Mouse (Mus musculus) heart, postnatal 25 days (tissue): ENCODE results near the gene Abhd12. TPM values are rescaled to one million over a fixed set of nuclear protein-coding genes. Genes with fewer than 3 reads are reported as not detected.
"Not testable (repeated sequence)": the region's sequence is repeated elsewhere in the genome, so short reads cannot be mapped to it uniquely, and the experiment has no call there.

Source experiments
- DNase-seq: peaks from one replicate; pipeline ENCODE4 v3.0.0; 2022; ENCODE audit warnings: low spot score
- intact Hi-C: fragments of 180-260 bp; cut with DNase I; formaldehyde crosslinking; loops from one replicate; pipeline ENCODE4 v1.15.1; 2025
- total RNA-seq, 2 experiments: library from RNA; stranded (reverse); gene quantifications; 2 replicates each; pipeline ENCODE4 v1.2.3; 2021

Gene Abhd12
- total RNA-seq, result 10 to 100 TPM; 42.5 to 44.5 TPM

DNA sequence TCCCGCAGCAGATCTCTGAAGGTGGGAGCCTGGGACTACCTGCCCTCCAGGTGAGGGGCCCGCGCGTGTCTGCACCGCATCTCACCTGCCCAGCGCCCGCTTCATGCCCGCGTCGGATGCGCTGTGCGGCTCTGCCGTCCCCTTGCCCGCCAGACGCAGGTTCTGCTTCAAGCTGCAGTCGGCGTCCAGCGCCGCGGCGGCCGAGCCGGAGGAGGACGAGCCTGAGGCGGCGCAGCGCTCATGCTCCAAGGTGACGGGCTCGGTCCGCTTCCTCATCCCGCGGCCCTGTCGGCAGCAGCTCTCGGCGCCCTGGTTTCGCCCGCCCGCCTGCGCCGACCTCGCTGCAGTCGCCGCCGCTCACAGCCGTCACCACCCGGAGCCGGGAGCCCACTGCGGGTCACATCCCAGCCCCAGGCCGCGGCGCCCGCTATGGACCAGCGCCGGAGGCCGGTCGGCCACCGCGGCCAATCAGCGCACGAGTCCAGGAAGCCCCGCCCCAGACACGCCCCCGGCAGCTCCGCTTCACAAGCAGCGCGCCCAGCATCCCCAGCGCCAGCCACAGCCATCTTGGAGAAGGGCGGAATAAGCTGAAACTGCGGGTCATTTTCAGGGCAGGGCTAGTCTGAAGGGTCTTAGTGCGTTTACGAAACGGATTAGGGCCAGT, at the start of gene Abhd12:
Gene Abhd12 (minus strand): TSS at position 470 of the 664 bp plus-strand sequence.
- intact Hi-C loops, result loop anchor here (2.0 to 5.0 kb wide), 4 partner anchors 57 to 227 kb away; partner anchors contain the start of gene Entpd6
- peak; percentile 96 for DNase-seq

DNA sequence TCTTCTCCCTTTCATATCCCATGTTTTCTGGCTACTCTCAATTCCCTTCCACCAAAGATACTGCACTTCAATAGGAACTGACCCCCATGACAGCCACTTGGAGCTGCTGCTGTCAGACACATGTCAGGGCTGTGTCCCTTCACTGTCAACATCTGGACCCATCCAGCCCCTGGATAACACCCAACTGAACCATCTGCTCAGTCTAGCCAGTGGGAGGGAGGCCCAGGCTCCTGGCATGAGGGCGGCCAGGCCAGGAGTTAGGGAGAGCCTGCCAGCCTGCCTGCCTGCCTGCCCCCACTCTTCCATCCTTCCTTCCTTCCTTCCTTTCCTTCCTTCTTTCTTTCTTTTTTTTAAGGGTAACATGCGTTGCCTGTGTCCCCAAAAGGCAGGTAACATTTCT, 46.7 kb upstream of the Abhd12 start:
- intact Hi-C loops, result no loop called here
- DNase-seq, result no peak

DNA sequence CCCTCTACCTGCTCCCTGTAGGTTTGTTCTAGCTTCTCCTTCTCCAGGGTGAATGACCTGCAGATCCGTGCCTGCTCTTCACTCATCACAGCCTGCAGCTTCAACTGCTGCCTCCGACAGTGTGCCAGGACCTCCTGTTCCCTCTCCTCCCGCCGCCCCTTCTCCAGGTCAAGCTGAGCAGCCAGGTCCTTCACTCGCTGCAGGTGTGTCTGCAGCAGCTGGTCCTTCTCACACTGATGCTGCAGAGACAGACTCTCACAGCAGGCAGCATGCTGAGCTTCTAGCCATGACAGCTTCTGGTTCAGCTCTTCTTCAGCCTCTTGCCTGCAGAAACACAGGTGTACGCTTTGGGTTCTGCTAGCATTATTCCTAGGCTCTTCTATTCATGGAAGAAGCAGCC, 45.5 kb upstream of the Abhd12 start:
- no peak for DNase-seq
- intact Hi-C loops, result no loop called here

DNA sequence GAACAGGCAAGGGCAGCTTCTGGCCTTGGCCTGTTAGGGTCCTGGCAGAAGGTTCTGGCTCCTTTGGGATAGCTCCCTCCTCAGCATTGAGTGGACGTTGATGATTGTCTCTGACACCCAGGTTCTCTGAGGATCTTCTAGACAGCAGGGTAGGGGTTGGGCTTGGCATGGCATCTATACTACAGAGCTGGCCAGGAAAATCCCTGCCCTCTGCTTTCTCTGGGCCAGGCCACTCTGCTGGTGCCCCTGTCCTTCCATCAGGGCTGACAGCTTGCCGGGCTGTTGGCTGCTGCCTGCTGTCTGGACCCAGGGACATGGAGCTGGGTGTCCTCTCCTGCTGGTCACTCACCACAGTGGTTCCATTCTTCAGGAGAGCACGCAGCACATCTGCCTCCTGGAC, 45.1 kb upstream of the Abhd12 start:
- intact Hi-C loops, result no loop called here
- DNase-seq, result no peak

DNA sequence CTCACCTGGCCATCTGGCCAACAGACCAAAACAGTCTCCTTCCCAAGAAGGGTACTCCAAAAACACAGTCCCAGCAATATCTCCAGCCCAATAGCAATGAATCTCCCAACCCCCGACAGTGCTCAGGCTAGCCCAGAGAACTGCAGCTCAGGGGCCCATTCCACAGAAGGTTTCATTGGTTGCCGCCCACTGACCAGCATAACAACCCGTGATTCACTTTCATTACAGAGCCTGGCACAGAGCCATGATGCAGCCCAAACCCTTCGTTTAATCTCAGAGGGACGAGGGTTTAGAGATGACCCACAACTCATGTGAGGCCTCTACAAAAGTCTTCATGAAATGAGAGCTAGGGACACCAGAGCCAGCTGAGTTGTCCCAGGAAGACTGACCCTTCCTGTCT, 44.2 kb upstream of the Abhd12 start:
- intact Hi-C loops, result no loop called here
- no peak for DNase-seq

DNA sequence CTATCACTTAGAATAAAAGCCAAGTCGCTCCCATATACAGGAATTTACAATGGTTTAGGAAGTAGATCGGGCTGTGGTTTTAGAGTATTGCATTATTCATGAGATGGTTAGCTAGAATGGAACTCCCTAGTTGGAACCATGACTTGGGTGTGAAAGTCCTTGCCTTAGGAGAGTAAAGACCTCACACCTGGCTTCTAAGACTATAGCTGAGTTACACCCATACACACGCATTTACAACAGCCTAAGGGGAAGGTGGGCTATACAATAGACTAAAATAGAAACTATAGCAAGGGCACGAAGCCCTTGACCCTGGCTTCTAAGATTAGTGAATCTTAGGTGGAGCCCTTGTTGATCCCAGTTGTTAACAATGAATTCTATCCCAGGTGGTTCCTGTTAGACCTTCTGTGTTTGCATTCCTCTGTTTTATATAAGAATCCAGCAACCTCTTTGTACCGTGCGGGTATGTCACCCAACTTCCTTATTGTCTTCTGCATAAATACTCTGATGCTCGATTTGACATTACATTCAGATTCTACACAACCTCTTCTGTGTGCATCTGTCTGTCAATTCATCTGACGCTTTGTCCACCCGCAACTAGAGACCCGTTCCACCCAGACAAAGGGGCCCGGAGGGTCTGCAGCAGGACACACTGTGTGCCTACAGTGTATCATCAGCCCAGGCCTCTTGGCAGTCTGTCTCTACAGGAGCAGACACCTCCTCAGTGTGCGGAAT, 43.5 kb upstream of the Abhd12 start:
- not testable (repeated sequence) for DNase-seq

DNA sequence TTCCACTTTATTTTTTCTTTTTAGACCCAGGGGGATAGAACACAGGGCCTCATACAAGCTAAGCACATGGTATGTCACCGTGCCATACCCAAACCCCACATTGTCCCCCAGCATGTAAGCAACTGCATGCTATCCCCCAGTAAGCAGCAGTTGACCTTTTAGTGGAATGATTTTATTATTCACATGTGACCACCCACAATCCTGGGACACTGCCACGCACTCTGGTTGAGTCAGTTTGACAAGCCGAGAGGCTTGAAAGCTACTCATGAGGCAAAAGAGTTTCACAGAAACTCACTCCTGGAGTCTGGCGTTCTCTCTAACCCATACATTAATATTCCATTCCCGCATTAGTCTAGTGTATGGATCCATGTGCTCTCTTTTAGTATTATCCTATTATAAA, 42.8 kb upstream of the Abhd12 start:
- intact Hi-C loops, DNase-seq: not testable (repeated sequence)

More for the DNA sequence above, 43.5 kb upstream of the Abhd12 start:
- intact Hi-C loops, result not testable (repeated sequence)

DNA sequence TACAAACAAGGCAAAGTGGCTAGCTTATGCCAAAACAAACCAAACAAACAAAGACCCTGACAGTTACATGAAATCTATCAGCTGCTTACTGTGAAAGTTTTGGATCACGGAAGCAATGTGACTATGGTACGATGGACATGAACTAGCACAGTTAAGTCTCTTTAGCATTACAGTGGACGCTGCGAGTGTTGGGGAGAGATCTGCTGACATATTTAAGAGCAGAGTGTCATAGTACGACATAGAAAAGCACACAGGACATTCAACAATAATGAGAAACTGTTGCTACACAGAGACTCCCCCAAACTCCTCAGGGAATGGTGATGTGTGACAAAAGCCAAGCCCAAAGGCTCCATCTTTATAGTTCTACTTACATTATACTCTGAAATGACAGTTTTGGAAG, 39.5 kb upstream of the Abhd12 start:
- intact Hi-C loops, result no loop called here
- DNase-seq, result no peak

DNA sequence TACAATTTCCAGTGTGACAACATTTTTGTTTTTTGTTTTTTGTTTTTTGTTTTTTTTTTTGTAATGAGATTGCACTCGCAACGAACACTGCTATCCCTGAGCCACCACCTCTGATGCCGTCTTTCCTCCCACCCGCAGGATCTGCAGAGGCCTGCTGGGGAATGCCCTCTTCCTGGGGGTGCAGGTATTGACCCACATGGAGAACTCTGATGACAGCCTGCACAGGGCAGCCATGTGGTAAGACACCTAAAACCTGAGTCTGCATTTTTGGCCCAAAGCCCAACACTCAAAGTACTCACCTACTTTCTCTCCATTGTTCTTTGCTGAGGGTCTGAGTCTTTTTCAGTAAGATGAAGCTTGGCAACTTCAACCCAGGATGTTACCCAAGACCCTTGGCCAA, 30.1 kb upstream of the Abhd12 start:
- no peak for DNase-seq
- intact Hi-C loops, result no loop called here

DNA sequence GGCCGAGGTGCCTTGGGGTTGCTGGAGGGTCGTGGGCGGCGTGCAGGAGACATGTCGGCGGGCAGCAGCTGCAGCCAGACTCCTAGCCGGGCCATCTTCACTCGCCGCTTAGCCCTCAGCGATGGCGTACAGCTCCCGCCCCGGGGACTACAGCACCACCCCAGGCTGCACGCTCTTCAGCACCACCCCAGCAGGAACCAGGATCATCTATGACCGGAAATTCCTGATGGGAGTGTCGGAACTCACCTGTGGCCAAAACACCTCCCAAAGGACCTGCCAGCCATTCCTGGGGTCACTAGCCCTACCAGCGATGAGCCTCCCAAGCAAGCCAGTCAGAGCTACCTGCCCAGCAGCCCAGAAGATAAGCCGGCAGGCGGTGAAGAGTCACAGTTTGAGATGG, 28.9 kb upstream of the Abhd12 start:
- intact Hi-C loops, result no loop called here

DNA sequence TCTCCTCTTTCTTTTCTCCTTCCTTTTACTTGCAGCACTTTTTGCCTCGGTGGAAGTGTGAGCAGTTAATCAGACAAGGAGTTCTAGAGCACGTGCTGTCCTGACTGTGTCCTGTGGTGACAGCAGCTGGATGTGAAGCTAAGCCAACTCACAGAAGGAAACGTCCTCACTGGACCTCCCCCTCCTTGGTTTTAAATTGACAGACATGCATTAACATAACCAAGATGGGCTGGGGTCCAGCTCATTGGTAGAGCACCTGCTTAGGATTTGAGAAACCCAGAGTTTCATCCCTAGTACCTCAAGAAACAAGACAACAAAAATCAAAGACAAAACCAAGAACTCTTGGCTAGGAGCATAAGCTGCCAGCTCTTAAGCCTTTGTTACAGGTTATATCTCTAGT, 26.3 kb upstream of the Abhd12 start:
- intact Hi-C loops, result no loop called here
- no peak for DNase-seq

More for the DNA sequence above, 28.9 kb upstream of the Abhd12 start:
- no peak for DNase-seq

DNA sequence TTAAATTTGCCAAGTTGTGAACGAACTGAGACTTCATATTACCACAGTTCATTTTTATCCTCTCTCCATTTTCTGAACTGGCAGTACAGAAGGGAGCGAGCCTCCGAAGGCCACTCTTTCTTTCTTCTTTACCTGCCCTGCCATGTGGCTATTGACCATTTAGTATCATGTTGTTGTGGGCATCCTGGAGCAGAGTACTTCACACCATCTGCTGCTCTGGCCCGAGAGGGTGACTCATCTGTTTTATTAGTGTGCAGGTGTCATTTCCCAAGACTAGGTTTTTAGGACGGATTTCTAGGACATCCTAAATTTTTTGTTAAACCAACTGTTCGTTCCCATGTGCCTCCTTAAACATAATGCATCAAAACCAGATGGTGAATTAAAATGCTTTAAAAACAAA, 24.6 kb upstream of the Abhd12 start:
- intact Hi-C loops, result no loop called here

DNA sequence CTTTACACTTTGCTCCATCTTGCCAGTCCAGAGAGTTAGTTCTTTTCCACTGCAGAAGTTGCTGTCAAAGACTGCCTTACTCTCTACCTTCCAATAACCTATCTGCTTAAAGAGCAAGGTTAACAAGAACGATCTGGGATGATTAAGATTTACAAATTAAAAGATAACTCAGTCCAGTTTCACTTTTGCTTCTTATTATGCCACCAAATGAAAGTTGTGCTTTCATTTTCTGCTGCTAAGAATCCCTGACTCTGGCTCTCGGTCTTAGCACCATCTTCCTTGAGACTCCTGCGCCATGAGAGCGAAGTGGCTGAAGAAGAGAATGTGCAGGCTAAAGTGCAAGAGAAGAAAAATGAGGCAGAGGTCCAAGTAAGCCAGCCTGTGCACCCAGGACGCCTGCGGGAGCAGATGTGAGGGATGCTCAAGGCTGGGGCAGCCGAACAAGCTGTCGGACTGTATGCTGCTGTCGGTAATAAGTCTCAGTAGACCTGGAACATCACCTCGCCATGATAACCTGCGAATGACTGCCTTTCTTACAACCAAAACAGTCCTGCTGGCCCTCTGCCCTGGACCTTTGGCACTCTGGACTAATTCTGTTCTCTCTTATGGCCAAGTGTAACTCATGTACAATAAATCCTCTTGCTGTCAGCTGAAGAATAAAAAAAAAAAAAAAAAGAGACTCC, 22.6 kb upstream of the Abhd12 start:
- intact Hi-C loops, result no loop called here

More for the DNA sequence above, 24.6 kb upstream of the Abhd12 start:
- DNase-seq, result no peak

DNA sequence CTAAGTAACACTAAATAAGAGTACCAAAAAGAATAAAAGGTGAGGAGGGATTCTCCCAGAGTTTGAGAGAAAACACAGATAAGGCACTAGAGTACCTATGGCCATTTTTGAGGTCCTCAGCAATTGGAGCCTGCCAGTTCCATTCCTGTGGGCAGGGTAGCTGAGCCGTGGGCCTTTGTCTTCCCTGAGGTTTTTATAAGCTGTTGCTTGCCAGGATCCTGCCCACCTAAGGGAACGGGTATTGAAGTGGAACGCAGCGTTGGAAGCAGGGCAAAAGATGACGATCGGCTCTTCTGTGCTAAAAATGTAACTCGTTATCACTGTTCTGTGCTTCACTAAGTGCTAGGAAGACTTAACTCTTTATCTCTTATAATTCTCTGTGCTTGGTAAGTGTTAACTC, 19.0 kb upstream of the Abhd12 start:
- no peak for DNase-seq
- intact Hi-C loops, result no loop called here

More for the DNA sequence above, 22.6 kb upstream of the Abhd12 start:
- DNase-seq, result no peak

DNA sequence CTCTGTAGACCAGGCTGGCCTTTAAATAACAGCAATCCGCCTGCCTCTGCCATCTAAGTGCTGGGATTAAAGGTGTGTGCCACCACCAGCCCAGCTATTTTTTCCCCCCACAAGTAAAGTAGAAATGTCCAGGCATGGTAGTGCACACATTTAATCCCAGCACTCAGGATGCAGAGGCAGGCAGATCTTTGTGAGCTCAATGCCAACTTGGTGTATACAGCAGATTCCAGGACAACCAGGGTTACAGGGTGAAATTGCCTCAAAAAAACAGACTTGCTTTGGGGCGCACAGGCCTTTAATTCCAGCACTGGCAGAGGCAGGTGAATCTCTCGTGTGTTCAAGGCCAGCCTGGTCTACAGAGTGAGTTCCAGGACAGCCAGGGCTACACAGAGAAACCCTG, 18.5 kb upstream of the Abhd12 start:
- no peak for DNase-seq
- intact Hi-C loops, result no loop called here

DNA sequence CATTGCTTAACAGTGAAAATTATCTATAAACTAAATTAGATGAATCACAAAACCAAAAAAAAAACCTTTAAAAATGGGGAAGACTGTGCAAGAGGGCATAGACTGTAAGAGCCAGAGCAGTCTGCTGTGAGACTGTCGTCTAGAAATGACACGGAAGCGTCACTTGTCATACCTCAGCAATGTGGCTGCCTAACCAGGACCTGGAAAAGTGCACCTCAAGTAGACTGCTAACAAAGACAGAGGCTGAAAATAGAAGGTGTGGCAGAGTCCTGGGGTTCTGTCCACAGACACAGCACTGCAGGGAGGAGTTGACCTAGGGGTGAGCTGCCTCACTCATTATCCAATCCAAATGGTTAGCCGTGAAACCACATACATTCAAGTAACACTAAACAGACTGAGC, 17.6 kb upstream of the Abhd12 start:
- intact Hi-C loops, result no loop called here
- DNase-seq, result no peak

DNA sequence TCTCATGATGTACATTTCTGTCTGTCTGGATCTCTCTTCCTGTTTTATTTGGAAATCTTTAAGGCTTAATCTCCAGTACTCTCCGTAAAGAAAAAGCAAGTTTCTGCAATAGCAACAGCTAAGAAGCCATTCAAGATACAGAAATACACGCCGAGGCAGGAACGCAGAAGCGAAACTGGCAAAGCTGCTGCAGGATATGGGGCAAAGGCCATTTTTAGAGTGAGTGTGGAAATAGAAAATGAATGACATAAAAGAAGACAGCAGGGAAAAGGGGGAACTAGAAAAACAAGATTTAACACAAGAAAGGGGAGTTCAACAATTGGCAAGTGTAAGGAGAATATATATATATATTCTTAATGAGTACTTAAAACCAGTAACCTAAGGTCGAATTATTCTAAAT, 17.2 kb upstream of the Abhd12 start:
- intact Hi-C loops, result no loop called here
- no peak for DNase-seq

DNA sequence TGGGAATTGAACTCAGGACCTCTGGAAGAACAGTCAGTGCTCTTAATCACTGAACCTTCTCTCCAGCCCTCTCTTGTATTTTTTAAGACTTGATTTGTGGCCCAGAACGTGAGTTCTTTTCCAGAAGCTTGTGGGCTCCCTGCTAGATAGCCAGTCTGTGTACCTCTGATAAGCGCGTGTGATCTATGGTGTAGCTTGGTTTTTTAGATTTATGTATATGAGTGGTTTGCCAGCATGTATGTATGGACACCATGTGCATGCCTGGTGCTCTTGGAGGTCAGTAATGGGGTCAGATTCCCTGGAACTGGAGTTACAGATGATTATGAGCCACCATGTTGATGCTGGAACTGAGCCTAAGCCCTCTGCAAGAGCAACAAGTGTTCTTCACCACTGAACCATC, 16.0 kb upstream of the Abhd12 start:
- intact Hi-C loops, result no loop called here
- DNase-seq, result no peak

DNA sequence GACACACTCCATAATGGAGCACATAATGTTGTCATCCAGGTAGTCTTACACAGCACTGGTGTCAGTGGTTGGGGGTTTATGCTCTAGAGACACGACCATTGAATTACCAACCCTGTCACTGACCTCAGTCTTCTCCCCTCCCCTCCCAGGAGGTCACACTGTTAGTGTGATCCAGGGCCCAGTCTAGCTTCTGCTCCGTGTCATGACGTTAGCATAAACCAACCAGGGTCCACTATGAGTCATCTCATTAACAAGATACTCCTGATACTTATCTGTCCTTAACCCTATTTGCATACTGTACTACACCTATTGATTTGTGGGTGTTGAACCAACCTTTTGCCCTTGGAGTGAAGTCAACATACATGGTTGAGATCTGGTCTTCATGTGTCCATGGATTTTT, 14.2 kb upstream of the Abhd12 start:
- intact Hi-C loops, result no loop called here
- no peak for DNase-seq

DNA sequence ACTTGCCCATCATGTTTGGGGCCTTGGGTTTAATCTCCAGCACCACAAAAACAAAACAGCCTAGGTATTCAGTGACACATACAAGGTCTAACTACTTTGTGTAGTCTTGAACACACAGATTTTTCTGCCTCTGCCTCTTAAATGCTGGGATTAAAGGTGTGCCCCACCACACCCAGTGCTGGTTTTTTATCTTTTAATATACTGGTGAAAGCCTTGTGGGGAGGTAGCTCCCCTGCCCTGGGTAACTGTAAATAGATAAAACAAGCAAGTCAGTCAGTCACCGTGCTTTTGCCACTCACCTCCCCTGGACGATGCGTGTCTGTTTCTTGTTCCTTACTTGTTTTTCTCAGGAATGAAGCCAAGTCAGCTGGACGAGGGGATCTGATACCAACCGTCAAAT, 11.2 kb upstream of the Abhd12 start:
- no peak for DNase-seq
- intact Hi-C loops, result no loop called here
